Mouse (Mus musculus) hindbrain, embryonic 15.5 days (tissue): ENCODE data around the gene Ptpre. TPM values are rescaled to one million over a fixed set of nuclear protein-coding genes. Genes with fewer than 3 reads are reported as not detected.

Source experiments
- ATAC-seq: fragments of 200-750 bp; cut with Nextera tagmentation; 2 replicates; pipeline ENCODE4 v1.8.0; 2017; ENCODE audit warnings: low read depth, moderate number of reproducible peaks, moderate TSS enrichment; ENCODE audit not compliant: low FRiP score
- H3K27ac ChIP-seq: fragments of 300-500 bp; sonication (generic); replicated peaks from 2 replicates; pipeline ENCODE4 v1.5.1; 2015; ENCODE audit warnings: mild to moderate bottlenecking, inconsistent platforms
- H3K27me3 ChIP-seq: fragments of 300-500 bp; sonication (generic); 2 replicates; pipeline ENCODE4 v1.6.1; 2015; ENCODE audit warnings: control low read depth, inconsistent platforms
- H3K36me3 ChIP-seq: fragments of 300-500 bp; sonication (generic); 2 replicates; pipeline ENCODE4 v1.6.1; 2015; ENCODE audit warnings: control low read depth, inconsistent platforms
- H3K4me1 ChIP-seq: fragments of 300-500 bp; sonication (generic); replicated peaks from 2 replicates; pipeline ENCODE4 v1.6.1; 2015; ENCODE audit warnings: control low read depth, inconsistent platforms
- H3K4me2 ChIP-seq: fragments of 300-500 bp; sonication (generic); 2 replicates; pipeline ENCODE4 v1.6.1; 2015; ENCODE audit warnings: moderate library complexity, mild to moderate bottlenecking, inconsistent platforms
- H3K4me3 ChIP-seq: fragments of 300-500 bp; sonication (generic); 2 replicates; pipeline ENCODE4 v1.5.1; 2015; ENCODE audit warnings: mild to moderate bottlenecking, inconsistent platforms
- H3K9ac ChIP-seq: fragments of 300-500 bp; sonication (generic); 2 replicates; pipeline ENCODE4 v1.6.1; 2015; ENCODE audit warnings: inconsistent platforms
- H3K9me3 ChIP-seq: fragments of 300-500 bp; sonication (generic); 2 replicates; pipeline ENCODE4 v1.6.1; 2016; ENCODE audit warnings: control low read depth, inconsistent platforms
- WGBS: fragments of 180-500 bp; shearing (Covaris S2); methylation state at CpG from one replicate; pipeline ENCODE4 v1.1.7; 2015; 5-methylcytosine and 5-hydroxymethylcytosine counted together
- polyA plus RNA-seq: library from polyadenylated mRNA; unstranded; fragments of >200 nt; fragmentation: Nextera tagmentation; extraction: Ambion mirVana; gene quantifications from 2 replicates; pipeline ENCODE4 v1.2.1, GENCODE M21; 2015

The Ptpre gene
- polyA plus RNA-seq, 1 experiment from 2014 or later = 8.4 TPM

- Histone ChIP-seq H3K4me2 (no peak overlapping the region), H3K9ac (no peak overlapping the region), H3K9me3 (no peaks in the 10 kb centered on the region), H3K36me3 (no peaks in the 10 kb centered on the region), H3K4me1 (peaks cover 7% of the 10 kb centered on the region), H3K4me3 (no peak overlapping the region), H3K27ac (no peak overlapping the region), H3K27me3 (0 out of 2 replicates have a peak, but pooled peaks cover 4% of the 10 kb centered on the region)
- WGBS = 81% methylated on average over 2 of the region's 2 CpGs
- no peak for ATAC-seq
Observed at GRCm38 (mm10) chr7:135710702-135711101, 173.4 kb downstream of the Ptpre start.

- Histone ChIP-seq H3K9me3 (no peaks in the 10 kb centered on the region), H3K4me3 (no peak overlapping the region), H3K4me2 (no peak overlapping the region), H3K9ac (no peak overlapping the region), H3K27ac (no peak overlapping the region), H3K27me3 (0 out of 2 replicates have a peak, but pooled peaks cover 4% of the 10 kb centered on the region), H3K36me3 (no peaks in the 10 kb centered on the region), H3K4me1 (peaks cover 10% of the 10 kb centered on the region)
- 85% methylated on average over 1 of the region's 1 CpGs for WGBS
- no peak for ATAC-seq
Observed at GRCm38 (mm10) chr7:135712534-135712933, 175.3 kb downstream of the Ptpre start.

- Histone ChIP-seq H3K27me3 (0 out of 2 replicates have a peak, but pooled peaks cover 4% of the 10 kb centered on the region), H3K9ac (no peak overlapping the region), H3K36me3 (no peaks in the 10 kb centered on the region), H3K4me3 (no peak overlapping the region), H3K4me1 (peaks cover 10% of the 10 kb centered on the region), H3K9me3 (no peaks in the 10 kb centered on the region), H3K4me2 (peak overlapping the region; percentile 3; the same call in 1 of the 2 replicates), H3K27ac (no peak overlapping the region)
- WGBS = 76% methylated on average over 8 of the region's 8 CpGs
- no peak for ATAC-seq
Observed at GRCm38 (mm10) chr7:135713326-135713725, 176.0 kb downstream of the Ptpre start.

GRCm38 (mm10) chr7:135715166-135715565 is 177.9 kb downstream of the Ptpre start:
- peak overlapping the region; percentile 46; the same call in 1 of the 2 replicates for H3K9ac ChIP-seq
- H3K27ac ChIP-seq = no peak overlapping the region
- peak overlapping the region; percentile 58 for H3K4me3 ChIP-seq
- H3K4me1 ChIP-seq = peaks cover 10% of the 10 kb centered on the region
- H3K27me3 ChIP-seq = 0 out of 2 replicates have a peak, but pooled peaks cover 4% of the 10 kb centered on the region
- ATAC-seq = no peak
- no peaks in the 10 kb centered on the region for H3K36me3 ChIP-seq
- 9% methylated on average over 7 of the region's 7 CpGs for WGBS
- no peaks in the 10 kb centered on the region for H3K9me3 ChIP-seq
- peak overlapping the region; percentile 97 for H3K4me2 ChIP-seq

GRCm38 (mm10) chr7:135715642-135716444 is 178.6 kb downstream of the Ptpre start, which contains the start of gene Mki67:
TSS of gene Mki67 (minus strand) at chr7:135716361.
- ATAC-seq = peak; percentile 79

GRCm38 (mm10) chr7:135716445-135716877 is 179.2 kb downstream of the Ptpre start:
- 0 out of 2 replicates have a peak, but pooled peaks cover 4% of the 10 kb centered on the region for H3K27me3 ChIP-seq
- no peaks in the 10 kb centered on the region for H3K9me3 ChIP-seq
- under 1% methylated on average over 22 of the region's 28 CpGs for WGBS
- H3K36me3 ChIP-seq = no peaks in the 10 kb centered on the region
- peaks cover 10% of the 10 kb centered on the region for H3K4me1 ChIP-seq
- peak overlapping the region; percentile 97 for H3K4me2 ChIP-seq
- no peak overlapping the region for H3K27ac ChIP-seq
- peak; percentile 98 for ATAC-seq
- H3K9ac ChIP-seq = peak overlapping the region; percentile 23; the same call in 1 of the 2 replicates
- peak overlapping the region; percentile 58 for H3K4me3 ChIP-seq

More at GRCm38 (mm10) chr7:135715642-135716444, 178.6 kb downstream of the Ptpre start, which contains the start of gene Mki67:
- H3K9me3 ChIP-seq = no peaks in the 10 kb centered on the region
- no peaks in the 10 kb centered on the region for H3K36me3 ChIP-seq
- peak within 1 kb of the TSS; percentile 46 for H3K9ac ChIP-seq
- under 1% methylated on average over 65 of the region's 82 CpGs for WGBS
- H3K27me3 ChIP-seq = 0 out of 2 replicates have a peak, but pooled peaks cover 4% of the 10 kb centered on the region
- H3K4me2 ChIP-seq = peak within 1 kb of the TSS; percentile 97
- H3K27ac ChIP-seq = no peak within 1 kb of the TSS
- H3K4me1 ChIP-seq = peaks cover 10% of the 10 kb centered on the region
- peak within 1 kb of the TSS; percentile 58 for H3K4me3 ChIP-seq

- ATAC-seq = no peak
- peaks cover 10% of the 10 kb centered on the region for H3K4me1 ChIP-seq
- H3K9ac ChIP-seq = peak overlapping the region; percentile 23; the same call in 1 of the 2 replicates
- H3K4me2 ChIP-seq = peak overlapping the region; percentile 97
- no peak overlapping the region for H3K27ac ChIP-seq
- 66% methylated on average over 7 of the region's 7 CpGs for WGBS
- peak overlapping the region; percentile 58 for H3K4me3 ChIP-seq
- H3K9me3 ChIP-seq = no peaks in the 10 kb centered on the region
- no peaks in the 10 kb centered on the region for H3K36me3 ChIP-seq
- H3K27me3 ChIP-seq = 0 out of 2 replicates have a peak, but pooled peaks cover 4% of the 10 kb centered on the region
Observed at GRCm38 (mm10) chr7:135716968-135717557, 179.8 kb downstream of the Ptpre start.

GRCm38 (mm10) chr7:135721436-135721992 is 184.2 kb downstream of the Ptpre start:
- no peak overlapping the region for H3K27ac ChIP-seq
- H3K4me2 ChIP-seq = no peak overlapping the region
- H3K36me3 ChIP-seq = no peaks in the 10 kb centered on the region
- no peak overlapping the region for H3K9ac ChIP-seq
- H3K27me3 ChIP-seq = no peaks in the 10 kb centered on the region
- H3K4me1 ChIP-seq = no peaks in the 10 kb centered on the region
- H3K9me3 ChIP-seq = no peaks in the 10 kb centered on the region
- 78% methylated on average over 7 of the region's 7 CpGs for WGBS
- H3K4me3 ChIP-seq = no peak overlapping the region
- no peak for ATAC-seq

GRCm38 (mm10) chr7:135722011-135722838 is 184.9 kb downstream of the Ptpre start:
- no peak overlapping the region for H3K4me2 ChIP-seq
- no peak overlapping the region for H3K9ac ChIP-seq
- H3K27ac ChIP-seq = no peak overlapping the region
- no peak for ATAC-seq
- no peak overlapping the region for H3K4me3 ChIP-seq
- no peaks in the 10 kb centered on the region for H3K36me3 ChIP-seq
- 78% methylated on average over 6 of the region's 6 CpGs for WGBS
- H3K9me3 ChIP-seq = no peaks in the 10 kb centered on the region
- no peaks in the 10 kb centered on the region for H3K4me1 ChIP-seq
- no peaks in the 10 kb centered on the region for H3K27me3 ChIP-seq

- H3K4me2 ChIP-seq = no peak overlapping the region
- no peaks in the 10 kb centered on the region for H3K27me3 ChIP-seq
- H3K9ac ChIP-seq = no peak overlapping the region
- H3K4me3 ChIP-seq = no peak overlapping the region
- H3K9me3 ChIP-seq = no peaks in the 10 kb centered on the region
- no peak for ATAC-seq
- no peaks in the 10 kb centered on the region for H3K36me3 ChIP-seq
- no peaks in the 10 kb centered on the region for H3K4me1 ChIP-seq
- 69% methylated on average over 6 of the region's 6 CpGs for WGBS
- no peak overlapping the region for H3K27ac ChIP-seq
Observed at GRCm38 (mm10) chr7:135723672-135724341, 186.5 kb downstream of the Ptpre start.

GRCm38 (mm10) chr7:135726707-135727106 is 189.4 kb downstream of the Ptpre start:
- H3K4me3 ChIP-seq = no peak overlapping the region
- WGBS = 84% methylated on average over 1 of the region's 1 CpGs
- H3K4me1 ChIP-seq = no peaks in the 10 kb centered on the region
- H3K27ac ChIP-seq = no peak overlapping the region
- no peaks in the 10 kb centered on the region for H3K36me3 ChIP-seq
- no peaks in the 10 kb centered on the region for H3K27me3 ChIP-seq
- H3K9ac ChIP-seq = no peak overlapping the region
- H3K4me2 ChIP-seq = no peak overlapping the region
- H3K9me3 ChIP-seq = no peaks in the 10 kb centered on the region
- no peak for ATAC-seq
